Mouse (Mus musculus) E14TG2a.4 (cell line): Measurements from ENCODE around the gene Dgat2.

ENCODE experiments used
- CTCF ChIP-seq: conservative IDR thresholded peaks from 2 replicates; pipeline ENCODE4 v1.5.1; 2014; ENCODE audit warnings: low read length
- NANOG ChIP-seq: IDR thresholded peaks from 2 replicates; pipeline ENCODE4 v1.6.1; 2014; ENCODE audit warnings: borderline replicate concordance, low read length, mixed read lengths
- POU5F1 ChIP-seq: IDR thresholded peaks from 2 replicates; pipeline ENCODE4 v1.6.1; 2014; ENCODE audit warnings: low read length, borderline replicate concordance

DNA sequence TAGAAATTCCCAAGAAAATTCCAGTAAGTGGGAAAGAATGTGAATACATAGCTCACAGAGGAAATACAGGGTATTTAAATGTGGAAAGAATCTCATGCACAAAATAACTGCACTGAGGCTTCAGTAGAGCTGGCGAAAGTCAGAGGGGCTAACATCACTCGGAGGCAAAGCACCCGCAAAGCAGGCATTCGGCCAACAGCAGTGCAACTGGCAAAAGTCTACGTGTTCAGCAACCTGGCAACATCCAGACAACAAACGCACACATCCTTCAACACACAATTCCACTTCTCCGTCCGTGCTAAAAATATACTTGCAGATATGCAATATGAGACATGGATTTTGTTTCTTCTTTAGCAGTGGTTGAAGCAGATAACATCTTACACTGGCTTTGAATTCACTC is 56.5 kb downstream of the Dgat2 start:
- no peak for TF ChIP-seq CTCF
- no peak for TF ChIP-seq POU5F1
- TF ChIP-seq NANOG, result no peak
